Mouse (Mus musculus): Measurements from ENCODE around the gene Gm11060.

The Gm11060 gene

GRCm38 (mm10) chr2:105091718-105092117 lies at the start of gene Gm11060:
Gm11060 (plus strand) TSS chr2:105092018.
- DNase-seq (ENCODE audit: low read depth in 1 of 2, low spot score in 2 of 2) = no peak

GRCm38 (mm10) chr2:105043152-105043551 lies 48.7 kb upstream of the Gm11060 start:
- DNase-seq (ENCODE audit: low read depth in 1 of 2, low spot score in 2 of 2) = no peak

GRCm38 (mm10) chr2:105048301-105048700 lies 43.5 kb upstream of the Gm11060 start:
- DNase-seq (ENCODE audit: low read depth in 1 of 2, low spot score in 2 of 2) = no peak

GRCm38 (mm10) chr2:105055529-105055928 lies 36.3 kb upstream of the Gm11060 start:
- no peak for DNase-seq (ENCODE audit: low read depth in 1 of 2, low spot score in 2 of 2)

- no peak for DNase-seq (ENCODE audit: low read depth in 1 of 2, low spot score in 2 of 2)
These were observed 33.2 kb upstream of the Gm11060 start for GRCm38 (mm10) chr2:105058577-105059116.

GRCm38 (mm10) chr2:105062741-105063372 lies 29.0 kb upstream of the Gm11060 start:
- no peak for DNase-seq (ENCODE audit: low read depth in 1 of 2, low spot score in 2 of 2)

- no peak for DNase-seq (ENCODE audit: low read depth in 1 of 2, low spot score in 2 of 2)
These were observed 19.3 kb upstream of the Gm11060 start for GRCm38 (mm10) chr2:105072496-105072895.

- DNase-seq (ENCODE audit: low read depth in 1 of 2, low spot score in 2 of 2) = no peak
These were observed 17.6 kb upstream of the Gm11060 start for GRCm38 (mm10) chr2:105074196-105074595.

- no peak for DNase-seq (ENCODE audit: low read depth in 1 of 2, low spot score in 2 of 2)
These were observed 16.0 kb upstream of the Gm11060 start for GRCm38 (mm10) chr2:105075809-105076208.

- DNase-seq (ENCODE audit: low read depth in 1 of 2, low spot score in 2 of 2) = no peak
These were observed 14.7 kb upstream of the Gm11060 start for GRCm38 (mm10) chr2:105077151-105077550.

- no peak for DNase-seq (ENCODE audit: low read depth in 1 of 2, low spot score in 2 of 2)
These were observed 9.5 kb upstream of the Gm11060 start for GRCm38 (mm10) chr2:105082256-105082790.

GRCm38 (mm10) chr2:105084035-105084434 lies 7.8 kb upstream of the Gm11060 start:
- no peak for DNase-seq (ENCODE audit: low read depth in 1 of 2, low spot score in 2 of 2)

GRCm38 (mm10) chr2:105086081-105086480 lies 5.7 kb upstream of the Gm11060 start:
- DNase-seq (ENCODE audit: low read depth in 1 of 2, low spot score in 2 of 2) = no peak

GRCm38 (mm10) chr2:105088005-105088404 lies 3.8 kb upstream of the Gm11060 start:
- DNase-seq (ENCODE audit: low read depth in 1 of 2, low spot score in 2 of 2) = no peak

- DNase-seq (ENCODE audit: low read depth in 1 of 2, low spot score in 2 of 2) = no peak
These were observed 2.7 kb upstream of the Gm11060 start for GRCm38 (mm10) chr2:105089083-105089482.

- no peak for DNase-seq (ENCODE audit: low read depth in 1 of 2, low spot score in 2 of 2)
These were observed 2.0 kb upstream of the Gm11060 start for GRCm38 (mm10) chr2:105089581-105090508.

- no peak for DNase-seq (ENCODE audit: low read depth in 1 of 2, low spot score in 2 of 2)
These were observed 827 bp upstream of the Gm11060 start for GRCm38 (mm10) chr2:105090991-105091390.

- no peak for DNase-seq (ENCODE audit: low read depth in 1 of 2, low spot score in 2 of 2)
These were observed 5.6 kb downstream of the Gm11060 start for GRCm38 (mm10) chr2:105097294-105097953.

- no peak for DNase-seq (ENCODE audit: low read depth in 1 of 2, low spot score in 2 of 2)
These were observed 7.6 kb downstream of the Gm11060 start for GRCm38 (mm10) chr2:105099410-105099809.

GRCm38 (mm10) chr2:105100541-105100940 lies 8.7 kb downstream of the Gm11060 start:
- no peak for DNase-seq (ENCODE audit: low read depth in 1 of 2, low spot score in 2 of 2)

- DNase-seq (ENCODE audit: low read depth in 1 of 2, low spot score in 2 of 2) = no peak
These were observed 16.9 kb downstream of the Gm11060 start for GRCm38 (mm10) chr2:105108703-105109158.
